Mouse (Mus musculus): ENCODE measurements around the gene Tmem8b.

- TF ChIP-seq CTCF (IDR thresholded peaks at IDR 0.05; ENCODE audit: insufficient read depth, low read length) (no peak), POLR2A (IDR thresholded peaks at IDR 0.05; ENCODE audit: borderline replicate concordance, extremely low read depth, low read depth, low read length) (no peak)
Observed at GRCm38 (mm10) chr4:43640491-43640890, 28.3 kb upstream of the Tmem8b start.
